Mouse (Mus musculus) spleen, postnatal 36 days (tissue): ENCODE measurements around the gene Apol7e.
"Not testable (repeated sequence)": the region's sequence is repeated elsewhere in the genome, so short reads cannot be mapped to it uniquely, and the experiment has no call there.

Experiments used
- DNase-seq, 2 experiments: peaks; one replicate each; pipeline ENCODE4 v3.0.0; 2022; ENCODE audit warnings: low spot score in 2 of 2, mixed read lengths in 1 of 2

The Apol7e gene

GRCm38 (mm10) chr15:77740511-77741297 lies 42.0 kb downstream of the Apol7e start:
- no peak for DNase-seq

GRCm38 (mm10) chr15:77741556-77741955 lies 42.9 kb downstream of the Apol7e start:
- DNase-seq, result not testable (repeated sequence)

- DNase-seq, result no peak
These were observed 46.0 kb downstream of the Apol7e start for GRCm38 (mm10) chr15:77744632-77745031.

- no peak for DNase-seq
These were observed 46.4 kb downstream of the Apol7e start for GRCm38 (mm10) chr15:77745081-77745480.

- DNase-seq, result no peak
These were observed 47.7 kb downstream of the Apol7e start for GRCm38 (mm10) chr15:77746326-77746725.

GRCm38 (mm10) chr15:77748414-77748813 lies 49.8 kb downstream of the Apol7e start:
- no peak for DNase-seq

- DNase-seq, result no peak
These were observed 51.1 kb downstream of the Apol7e start for GRCm38 (mm10) chr15:77749717-77750116.

- DNase-seq, result peak in 1 of 2 experiments; percentile 48
These were observed 51.8 kb downstream of the Apol7e start for GRCm38 (mm10) chr15:77750461-77750860.

- no peak for DNase-seq
These were observed 53.8 kb downstream of the Apol7e start for GRCm38 (mm10) chr15:77752443-77752842.

- DNase-seq, result peak; percentile 50 to 70
These were observed 56.5 kb downstream of the Apol7e start for GRCm38 (mm10) chr15:77755132-77755531.

GRCm38 (mm10) chr15:77756081-77756480 lies 57.4 kb downstream of the Apol7e start:
- DNase-seq, result no peak

GRCm38 (mm10) chr15:77756848-77757247 lies 58.2 kb downstream of the Apol7e start, which contains the start of gene Apol8:
TSS of gene Apol8 (minus strand) at chr15:77757003.
- peak; percentile 38 to 65 for DNase-seq

GRCm38 (mm10) chr15:77757586-77758226 lies 59.0 kb downstream of the Apol7e start:
- no peak for DNase-seq

GRCm38 (mm10) chr15:77760037-77760436 lies 61.4 kb downstream of the Apol7e start:
- DNase-seq, result no peak

- DNase-seq, result no peak
These were observed 62.4 kb downstream of the Apol7e start for GRCm38 (mm10) chr15:77761083-77761482.

- peak in 1 of 2 experiments; percentile 41 for DNase-seq
These were observed 63.1 kb downstream of the Apol7e start for GRCm38 (mm10) chr15:77761561-77762380.

- DNase-seq, result no peak
These were observed 64.4 kb downstream of the Apol7e start for GRCm38 (mm10) chr15:77763050-77763449.

- no peak for DNase-seq
These were observed 65.0 kb downstream of the Apol7e start for GRCm38 (mm10) chr15:77763702-77764101.

GRCm38 (mm10) chr15:77764391-77765006 lies 65.8 kb downstream of the Apol7e start:
- DNase-seq, result no peak

- DNase-seq, result no peak
These were observed 66.9 kb downstream of the Apol7e start for GRCm38 (mm10) chr15:77765484-77766093.

GRCm38 (mm10) chr15:77766981-77767380 lies 68.3 kb downstream of the Apol7e start:
- DNase-seq, result no peak
